Mouse (Mus musculus) brain, embryonic 14.5 days (tissue): ENCODE measurements around the gene Npnt. TPM values are rescaled to one million over a fixed set of nuclear protein-coding genes. Genes with fewer than 3 reads are reported as not detected.

Experiments
- DNase-seq: peaks from one replicate; pipeline ENCODE4 v3.0.0-alpha.2; 2011; ENCODE audit warnings: low read depth
- CTCF ChIP-seq: fragments of 200-500 bp; IDR thresholded peaks from 2 replicates; pipeline ENCODE4 v1.5.1; 2012; ENCODE audit warnings: inconsistent platforms, mild to moderate bottlenecking, moderate library complexity, borderline replicate concordance; ENCODE audit not compliant: insufficient read depth, insufficient read length; ENCODE audit errors: extremely low read depth
- POLR2A ChIP-seq: fragments of 200-500 bp; IDR thresholded peaks from 2 replicates; pipeline ENCODE4 v1.6.1; 2012; ENCODE audit warnings: mild to moderate bottlenecking, inconsistent platforms, borderline replicate concordance; ENCODE audit not compliant: poor library complexity, insufficient read depth, insufficient read length, severe bottlenecking; ENCODE audit errors: extremely low read depth
- polyA plus RNA-seq: library from polyadenylated mRNA; depleted of rRNA; stranded (reverse); fragments of >200 nt; gene quantifications from 2 replicates; pipeline ENCODE4 v1.2.3, GENCODE M21; 2012; rRNA removed

The Npnt gene
- polyA plus RNA-seq: 14.2 and 32.3 TPM in 2 replicates

DNA sequence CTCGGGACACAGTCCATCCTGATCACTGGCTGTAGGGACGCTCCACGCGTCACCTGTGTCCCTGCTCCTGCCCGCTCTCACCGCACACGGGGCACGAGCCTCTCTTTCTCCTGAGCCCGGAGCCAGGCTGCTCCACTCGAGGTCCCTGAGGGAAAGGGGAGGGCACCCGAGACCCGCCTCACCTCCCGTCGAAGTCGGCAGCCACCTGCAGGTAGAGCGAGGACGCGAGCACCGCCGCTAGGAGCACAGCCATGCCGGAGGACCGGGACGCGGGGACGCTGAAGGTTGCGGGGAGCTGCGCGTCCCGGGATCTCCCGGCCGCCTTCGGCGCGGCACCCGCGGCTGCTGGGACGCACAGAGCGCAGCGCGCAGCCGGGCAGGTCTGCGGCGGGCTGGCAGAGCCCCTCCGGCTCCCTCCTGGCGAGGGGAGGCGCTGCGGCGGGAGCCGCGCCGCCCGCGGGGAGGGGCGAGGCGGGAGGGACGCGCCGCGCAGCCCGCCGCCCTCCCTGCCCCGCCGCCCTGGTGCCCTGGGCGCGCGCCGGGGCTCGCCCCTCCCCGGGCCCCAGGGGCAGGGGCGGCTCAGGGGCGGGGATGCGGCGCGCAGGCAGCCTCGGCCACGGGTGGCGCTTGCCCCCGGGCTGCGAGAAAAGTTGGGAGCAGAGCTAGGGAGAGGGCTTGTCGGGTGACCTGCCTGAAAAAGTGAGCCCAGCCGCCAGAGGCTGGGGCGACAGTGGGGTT, at the start of gene Npnt:
Npnt (minus strand) TSS at position 501 of the 738 bp plus-strand sequence.
- 0 out of 2 replicates have a peak, but pooled peaks have one; percentile 1 for TF ChIP-seq CTCF
- TF ChIP-seq POLR2A: 0 out of 2 replicates have a peak, but pooled peaks have one; percentile 33
- peak; percentile 71 for DNase-seq

DNA sequence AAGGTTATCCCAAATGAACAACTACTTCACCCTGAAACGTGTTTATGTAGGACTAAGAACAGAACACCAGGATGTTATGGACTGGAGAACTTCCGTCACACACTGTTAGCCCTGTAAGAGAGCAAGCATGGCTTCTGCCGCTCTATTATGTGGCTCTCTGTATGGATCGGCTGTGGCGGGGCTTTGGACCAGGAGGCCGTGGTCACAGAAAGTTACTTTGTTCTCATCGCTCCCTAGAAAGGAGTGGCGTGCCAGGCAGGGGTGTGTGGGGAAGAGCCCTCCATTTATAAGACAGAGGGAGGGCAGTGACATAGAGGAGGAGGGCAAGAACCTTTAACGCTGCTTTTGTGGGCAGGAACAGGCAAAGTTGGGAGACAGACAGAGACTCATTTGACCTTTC, 46.2 kb upstream of the Npnt start:
- peak; percentile 24 for DNase-seq
- TF ChIP-seq CTCF: no peak
- no peak for TF ChIP-seq POLR2A

DNA sequence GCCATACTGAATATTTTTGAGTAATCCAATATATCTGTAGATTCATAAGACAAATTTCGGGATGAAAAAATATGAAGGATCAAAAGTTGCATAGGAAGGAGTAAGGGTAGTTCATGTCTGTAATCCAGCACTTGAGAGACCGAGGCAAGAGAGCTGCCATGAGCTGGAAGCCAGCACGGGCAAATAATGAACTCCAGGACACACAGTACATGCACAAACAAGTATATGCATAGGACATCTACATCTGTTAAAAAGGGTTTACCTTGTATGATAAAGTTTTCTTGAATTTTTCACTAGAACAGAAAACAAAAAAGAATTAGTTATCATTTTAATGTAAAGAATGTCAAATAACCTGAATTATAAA, 45.8 kb upstream of the Npnt start:
- TF ChIP-seq POLR2A (no peak), CTCF (no peak)
- DNase-seq: no peak

DNA sequence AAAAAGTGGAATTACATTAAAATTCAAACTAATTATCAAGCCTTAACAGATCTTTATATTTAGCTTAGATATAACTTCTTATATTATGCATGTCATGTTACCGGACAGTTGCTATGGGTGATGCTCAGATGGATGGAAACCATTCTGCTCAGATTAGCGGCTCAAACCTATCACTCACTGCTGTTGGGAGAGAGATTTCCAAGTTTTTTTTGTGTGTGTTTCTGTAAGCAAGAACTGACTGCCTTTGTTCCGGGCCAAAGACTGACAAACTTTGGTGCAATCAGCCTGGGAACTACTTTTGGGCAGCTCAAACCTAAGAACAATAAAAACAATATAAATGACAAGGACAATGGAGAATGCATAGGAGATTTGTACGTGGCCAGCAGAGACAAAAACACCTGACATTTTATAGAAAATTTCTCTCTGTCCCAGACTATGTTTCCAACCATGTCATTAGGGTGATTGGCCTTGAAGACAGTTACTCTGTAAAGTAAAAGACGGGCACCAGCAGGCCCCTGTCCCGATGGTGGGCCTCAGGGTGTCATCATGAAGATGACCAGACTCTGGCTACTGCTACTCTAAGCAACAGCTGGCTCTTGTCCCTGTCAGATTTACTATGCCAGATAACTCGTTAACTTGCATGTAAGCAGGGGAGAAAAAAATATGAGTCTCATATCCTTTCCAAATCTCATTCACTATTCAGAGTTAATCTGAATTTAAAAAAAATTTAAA, 45.2 kb upstream of the Npnt start:
- TF ChIP-seq CTCF: no peak
- TF ChIP-seq POLR2A: no peak
- no peak for DNase-seq

DNA sequence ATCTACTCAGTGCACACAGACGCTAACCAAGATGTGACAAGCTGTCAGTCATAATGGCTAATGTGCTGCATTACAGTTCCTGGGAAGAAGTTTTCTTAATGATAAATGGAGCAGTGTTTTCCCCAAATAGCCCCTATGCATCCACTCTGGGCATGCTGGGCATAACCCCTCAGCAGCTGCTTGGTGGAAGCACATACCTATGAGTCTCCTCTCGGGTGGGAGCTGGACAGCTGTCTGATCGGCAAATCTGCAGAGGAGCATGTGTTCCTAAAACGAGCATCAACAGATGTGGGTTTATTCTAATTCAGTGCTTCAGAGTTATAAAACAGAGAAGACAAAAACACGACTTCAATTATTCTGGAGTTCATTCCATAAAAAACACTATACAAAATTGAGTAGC, 36.1 kb upstream of the Npnt start:
- no peak for DNase-seq
- TF ChIP-seq CTCF: no peak
- no peak for TF ChIP-seq POLR2A

DNA sequence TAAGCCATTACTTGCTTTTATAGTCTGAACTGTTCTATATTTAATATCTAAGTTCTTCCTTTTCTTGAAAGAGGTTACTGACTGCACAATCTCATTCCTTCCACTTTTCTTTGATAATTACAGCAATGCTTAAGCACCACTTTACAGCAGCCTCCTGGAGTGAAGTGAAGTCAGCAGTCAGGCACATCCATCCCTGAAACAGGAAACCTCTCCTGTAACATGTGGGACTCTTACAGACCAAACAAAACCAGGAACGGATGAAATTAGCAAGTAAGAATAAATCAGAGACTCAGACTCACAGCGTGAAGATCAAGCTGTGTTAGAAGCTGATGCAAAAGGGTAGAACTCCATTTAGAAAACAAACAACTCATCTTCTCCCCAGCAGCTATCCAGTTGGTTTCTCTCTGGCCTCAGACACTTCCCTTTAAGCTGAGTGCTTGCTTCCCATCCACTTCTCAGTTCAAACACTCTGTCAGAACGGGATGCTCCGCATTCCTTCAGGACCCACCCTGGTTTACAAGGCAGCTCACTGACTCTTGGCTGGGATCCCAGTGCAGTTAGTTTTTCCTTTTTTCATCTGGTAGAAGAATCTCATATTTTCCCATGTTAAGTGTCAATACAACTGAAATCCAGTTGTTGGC, 33.9 kb upstream of the Npnt start:
- TF ChIP-seq POLR2A (no peak), CTCF (no peak)
- peak; percentile 33 for DNase-seq

DNA sequence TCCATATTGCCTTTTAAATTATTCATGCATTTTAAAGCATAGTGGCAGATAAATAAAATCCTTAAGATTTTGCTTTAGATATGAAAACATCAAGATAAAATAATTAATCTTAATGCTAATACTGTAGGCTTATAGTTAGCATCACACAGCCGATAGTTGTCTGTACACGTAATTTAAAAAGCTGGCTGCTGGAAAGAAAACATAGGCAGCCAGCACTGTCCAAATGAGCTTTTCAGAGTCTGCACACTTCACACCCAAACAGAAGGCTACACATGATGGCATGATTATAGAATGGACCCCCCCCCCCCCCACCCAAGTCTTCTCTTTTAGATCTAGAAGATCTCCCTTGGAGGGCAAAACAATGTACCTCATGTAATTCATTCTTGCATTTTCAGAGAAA, 31.9 kb upstream of the Npnt start:
- no peak for TF ChIP-seq CTCF

DNA sequence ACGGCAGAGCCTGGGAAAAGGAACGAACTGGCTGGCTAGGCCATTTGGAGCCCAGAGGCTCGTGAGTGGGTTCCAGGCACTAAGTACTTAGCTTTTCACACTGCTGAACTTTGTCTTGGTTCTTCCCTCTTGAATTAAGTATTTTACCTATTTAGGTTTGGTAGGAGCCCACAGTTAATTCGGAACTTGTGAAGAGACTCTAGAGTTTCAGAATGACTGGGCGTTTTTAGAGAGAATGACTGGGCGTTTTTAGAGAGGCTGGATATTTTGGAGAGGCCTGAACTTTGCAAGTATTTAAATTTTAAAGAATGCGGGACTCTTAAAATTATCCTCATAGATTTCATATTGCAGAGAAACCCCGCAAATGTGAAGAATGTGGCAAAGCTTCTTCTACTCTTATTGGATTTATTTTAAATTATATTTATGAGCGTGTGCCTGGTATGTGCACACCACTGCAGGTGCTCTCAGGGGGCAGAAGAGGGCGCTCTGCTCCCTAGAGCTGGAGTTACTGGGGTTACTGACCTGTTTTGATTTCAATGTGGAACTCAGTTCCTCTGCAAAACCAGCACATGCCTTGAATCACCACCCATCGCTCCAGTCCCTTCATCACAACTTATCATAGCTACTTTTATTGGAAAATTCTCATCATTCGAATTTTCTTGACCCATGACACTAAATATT, 29.8 kb upstream of the Npnt start:
- no peak for DNase-seq
- TF ChIP-seq POLR2A (no peak), CTCF (no peak)

More for the DNA sequence above, 31.9 kb upstream of the Npnt start:
- no peak for DNase-seq

DNA sequence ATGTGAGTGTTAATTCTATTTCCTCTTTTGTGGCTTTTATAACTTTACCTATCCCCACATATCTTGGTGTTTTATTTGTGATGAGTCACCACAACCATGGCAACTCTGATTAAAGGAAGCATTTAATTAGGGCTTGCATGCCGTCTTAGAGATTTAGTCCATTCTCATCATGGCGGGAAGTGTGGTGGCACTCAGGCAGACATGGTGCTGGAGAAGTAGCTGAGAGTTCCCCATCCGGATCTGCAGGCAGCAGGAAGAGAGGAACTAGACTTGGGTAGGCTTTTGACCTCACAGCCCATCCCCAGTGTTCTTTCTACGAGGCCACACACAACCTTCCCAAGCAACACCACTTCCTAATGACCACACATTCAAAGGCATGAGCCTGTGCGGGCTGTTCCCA, 16.2 kb upstream of the Npnt start:
- TF ChIP-seq POLR2A (no peak), CTCF (no peak)
- DNase-seq: no peak

DNA sequence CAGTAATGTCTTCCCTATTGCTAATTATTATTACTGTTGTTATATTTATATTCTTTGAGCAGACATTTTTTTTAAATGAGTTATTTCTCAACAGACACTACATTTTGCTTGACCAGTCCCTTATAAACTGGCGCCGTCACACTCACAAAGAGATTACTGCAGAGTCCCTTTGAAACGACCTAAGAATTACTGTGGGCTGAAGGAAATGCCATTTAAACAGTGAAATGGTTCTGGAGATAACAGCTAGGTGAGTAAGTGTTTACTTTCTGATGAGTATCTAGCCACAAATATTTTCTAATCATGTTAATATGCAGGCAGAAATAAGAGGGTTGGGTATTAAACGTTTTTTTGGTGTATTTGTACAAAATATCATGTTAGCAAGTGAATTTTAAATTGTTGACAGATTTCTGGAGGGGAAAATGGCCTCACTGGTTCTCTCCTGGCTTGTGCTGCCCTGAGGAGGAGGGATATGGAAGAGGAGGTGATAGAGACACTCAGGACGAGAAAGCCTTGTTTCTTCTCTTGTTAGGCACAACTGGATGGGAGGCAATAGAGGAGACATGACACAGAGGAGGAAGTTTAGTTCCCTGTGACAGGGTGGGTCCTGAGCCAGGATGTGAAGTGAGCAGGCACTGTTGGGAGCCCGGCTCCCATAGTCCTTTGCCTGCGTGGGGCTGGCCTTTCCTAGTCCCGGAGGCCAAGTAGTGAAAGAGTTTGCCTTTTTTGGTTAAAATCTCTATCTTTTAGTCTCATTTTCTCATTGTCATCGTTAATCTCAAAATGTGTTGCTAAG, 14.8 kb upstream of the Npnt start:
- DNase-seq: no peak
- TF ChIP-seq POLR2A: no peak
- TF ChIP-seq CTCF: no peak

DNA sequence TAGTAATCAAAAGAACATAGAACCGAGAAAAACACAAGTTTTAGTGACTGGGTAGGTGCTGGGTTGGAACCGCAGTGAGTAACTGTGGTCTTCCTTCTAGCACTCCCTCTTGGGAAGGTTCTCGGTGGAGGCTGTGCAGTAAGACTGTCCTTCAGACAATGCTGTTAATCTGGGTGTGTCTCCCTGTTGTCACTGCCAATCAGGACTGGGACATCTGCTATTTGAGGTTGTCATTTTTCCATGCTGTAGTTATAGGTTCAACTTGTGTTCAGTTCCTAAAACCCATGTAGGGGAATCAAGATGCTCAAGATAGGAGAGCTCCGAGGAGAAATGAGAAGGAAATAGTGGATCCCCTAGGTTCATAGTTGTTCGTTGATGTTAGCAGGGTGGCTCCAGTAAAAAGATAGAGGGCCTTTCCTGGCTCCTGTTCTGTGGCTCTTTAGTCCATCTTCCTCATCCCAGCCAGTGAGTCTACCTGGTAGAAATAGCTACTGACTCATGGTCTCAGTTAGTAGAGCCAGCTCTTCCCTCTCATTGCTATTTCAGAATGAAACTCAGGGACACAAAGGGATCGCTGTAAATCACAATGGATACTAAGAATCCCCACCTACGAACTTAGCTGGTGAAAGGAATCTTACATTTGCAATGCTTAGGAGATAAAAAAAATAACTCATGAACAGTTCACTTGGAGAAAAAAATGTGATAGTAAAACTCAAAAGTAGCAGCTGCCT, 12.7 kb upstream of the Npnt start:
- no peak for DNase-seq
- TF ChIP-seq POLR2A (no peak), CTCF (no peak)
